Mouse (Mus musculus) CH12.LX (cell line): ENCODE results near the gene Slc25a4. TPM values are rescaled to one million over a fixed set of nuclear protein-coding genes. Genes with fewer than 3 reads are reported as not detected.

Source experiments
- DNase-seq: peaks from one replicate; pipeline ENCODE4 v3.0.0-alpha.2; 2013; ENCODE audit errors: extremely low read depth
- H3K27ac ChIP-seq: 2 replicates; pipeline ENCODE4 v1.5.1; 2012; ENCODE audit warnings: low read depth, mild to moderate bottlenecking, control low read depth, moderate library complexity; ENCODE audit not compliant: insufficient read depth
- H3K27me3 ChIP-seq: replicated peaks from 2 replicates; pipeline ENCODE3; 2012; ENCODE audit warnings: inconsistent platforms
- H3K36me3 ChIP-seq, 2 experiments: replicated peaks in 1 of 2; 2 replicates each; pipeline versions ENCODE3 to v1.6.1; 2012; ENCODE audit warnings: inconsistent platforms in 1 of 2, low read length in 1 of 2, mild to moderate bottlenecking in 1 of 2, mixed read lengths in 1 of 2, moderate library complexity in 1 of 2; ENCODE audit not compliant: control insufficient read depth in 1 of 2, insufficient read depth in 1 of 2
- H3K4me1 ChIP-seq, 2 experiments: 2 replicates each; pipeline ENCODE4 v1.6.1; 2012; ENCODE audit warnings: inconsistent platforms in 1 of 2, moderate library complexity in 1 of 2; ENCODE audit not compliant: insufficient read depth in 2 of 2, control insufficient read depth in 1 of 2
- H3K4me2 ChIP-seq: 2 replicates; pipeline ENCODE4 v1.6.1; 2012; ENCODE audit warnings: low read depth, mild to moderate bottlenecking, control low read depth; ENCODE audit not compliant: poor library complexity, insufficient read depth, severe bottlenecking
- H3K4me3 ChIP-seq, 3 experiments: fragments of 150-350 bp in 1 of 3; sonication (generic) in 1 of 3; replicated peaks in 1 of 3; 2 replicates each; pipeline versions ENCODE3 to v1.5.1; 2011 to 2012; ENCODE audit warnings: low read depth in 2 of 3, low read length in 2 of 3, mild to moderate bottlenecking in 2 of 3, moderate library complexity in 2 of 3, control low read depth in 1 of 3, improper control_type of control experiment in 1 of 3, inconsistent platforms in 1 of 3, mixed read lengths in 1 of 3; ENCODE audit not compliant: poor library complexity in 1 of 3
- H3K79me2 ChIP-seq: replicated peaks from 2 replicates; pipeline ENCODE4 v1.6.1; 2012; ENCODE audit warnings: mild to moderate bottlenecking, moderate library complexity; ENCODE audit not compliant: control insufficient read depth, poor library complexity, insufficient read depth, severe bottlenecking; ENCODE audit errors: extremely low read depth
- H3K9ac ChIP-seq: 2 replicates; pipeline ENCODE4 v1.6.1; 2012; ENCODE audit warnings: low read depth, mild to moderate bottlenecking, control low read depth, moderate library complexity; ENCODE audit not compliant: insufficient read depth
- H3K9me3 ChIP-seq: replicated peaks from 2 replicates; pipeline ENCODE3; 2012; ENCODE audit warnings: low read length, inconsistent platforms, mixed read lengths
- BHLHE40 ChIP-seq: IDR thresholded peaks from 2 replicates; pipeline ENCODE4 v1.6.1; 2011; ENCODE audit warnings: mild to moderate bottlenecking, low read depth, low read length, improper control_type of control experiment
- CHD1 ChIP-seq: IDR thresholded peaks from 2 replicates; pipeline ENCODE4 v1.6.1; 2012; ENCODE audit warnings: low read depth, low read length, improper control_type of control experiment, inconsistent platforms
- CHD2 ChIP-seq: IDR thresholded peaks from 2 replicates; pipeline ENCODE4 v1.6.1; 2011; ENCODE audit warnings: low read length, improper control_type of control experiment
- CTCF ChIP-seq, 2 experiments: IDR thresholded peaks in 1 of 2; conservative IDR thresholded peaks in 1 of 2; 2 replicates each; pipeline ENCODE4 v1.5.1; 2011 to 2012; ENCODE audit warnings: low read depth in 2 of 2, low read length in 2 of 2, improper control_type of control experiment in 1 of 2, inconsistent platforms in 1 of 2, mild to moderate bottlenecking in 1 of 2, moderate library complexity in 1 of 2
- E2F4 ChIP-seq: IDR thresholded peaks from 2 replicates; pipeline ENCODE4 v1.6.1; 2011; ENCODE audit warnings: low read depth, low read length, improper control_type of control experiment; ENCODE audit not compliant: insufficient replicate concordance
- ELF1 ChIP-seq: IDR thresholded peaks from 2 replicates; pipeline ENCODE4 v1.6.1; 2014; ENCODE audit warnings: low read depth, mild to moderate bottlenecking, inconsistent platforms, low read length, improper control_type of control experiment
- EP300 ChIP-seq: IDR thresholded peaks from 2 replicates; pipeline ENCODE4 v1.6.1; 2011; ENCODE audit warnings: low read length, improper control_type of control experiment
- ETS1 ChIP-seq: conservative IDR thresholded peaks from 2 replicates; pipeline ENCODE4 v1.6.1; 2012; ENCODE audit warnings: low read depth, mild to moderate bottlenecking, inconsistent platforms, low read length, improper control_type of control experiment, moderate library complexity
- GABPA ChIP-seq: IDR thresholded peaks from 2 replicates; pipeline ENCODE4 v1.6.1; 2012; ENCODE audit warnings: low read depth, low read length, improper control_type of control experiment, inconsistent platforms; ENCODE audit not compliant: insufficient replicate concordance
- HCFC1 ChIP-seq: IDR thresholded peaks from 2 replicates; pipeline ENCODE4 v1.6.1; 2012; ENCODE audit warnings: low read depth, mild to moderate bottlenecking, inconsistent platforms, low read length, improper control_type of control experiment
- IRF4 ChIP-seq: IDR thresholded peaks from 2 replicates; pipeline ENCODE4 v1.6.1; 2014; ENCODE audit warnings: low read depth, mild to moderate bottlenecking, inconsistent platforms, low read length, improper control_type of control experiment
- JUN ChIP-seq: IDR thresholded peaks from 2 replicates; pipeline ENCODE4 v1.6.1; 2011; ENCODE audit warnings: low read depth, mild to moderate bottlenecking, low read length, improper control_type of control experiment, moderate library complexity; ENCODE audit not compliant: insufficient read depth
- JUND ChIP-seq: conservative IDR thresholded peaks from 2 replicates; pipeline ENCODE4 v1.6.1; 2011; ENCODE audit warnings: low read depth, low read length, improper control_type of control experiment
- KAT2A ChIP-seq: IDR thresholded peaks from 2 replicates; pipeline ENCODE4 v1.6.1; 2012; ENCODE audit warnings: low read length, improper control_type of control experiment, inconsistent platforms; ENCODE audit not compliant: insufficient replicate concordance
- MAFK ChIP-seq: IDR thresholded peaks from 2 replicates; pipeline ENCODE4 v1.6.1; 2011; ENCODE audit warnings: low read length, improper control_type of control experiment; ENCODE audit not compliant: insufficient replicate concordance
- MAX ChIP-seq: IDR thresholded peaks from 2 replicates; pipeline ENCODE4 v1.6.1; 2011; ENCODE audit warnings: low read length, improper control_type of control experiment
- MAZ ChIP-seq: IDR thresholded peaks from 2 replicates; pipeline ENCODE4 v1.6.1; 2012; ENCODE audit warnings: low read depth, mild to moderate bottlenecking, inconsistent platforms, low read length, improper control_type of control experiment, moderate library complexity
- MEF2A ChIP-seq: IDR thresholded peaks from 2 replicates; pipeline ENCODE4 v1.6.1; 2014; ENCODE audit warnings: low read depth, mild to moderate bottlenecking, inconsistent platforms, low read length, improper control_type of control experiment, borderline replicate concordance
- MXI1 ChIP-seq: IDR thresholded peaks from 2 replicates; pipeline ENCODE4 v1.6.1; 2011; ENCODE audit warnings: mild to moderate bottlenecking, low read depth, low read length, improper control_type of control experiment
- MYC ChIP-seq: IDR thresholded peaks from 2 replicates; pipeline ENCODE4 v1.6.1; 2011; ENCODE audit warnings: low read depth, mild to moderate bottlenecking, improper control_type of control experiment, low read length
- NELFE ChIP-seq: IDR thresholded peaks from 2 replicates; pipeline ENCODE4 v1.6.1; 2011; ENCODE audit warnings: low read depth, low read length, improper control_type of control experiment
- NRF1 ChIP-seq: IDR thresholded peaks from 2 replicates; pipeline ENCODE4 v1.6.1; 2014; ENCODE audit warnings: low read depth, mild to moderate bottlenecking, inconsistent platforms, low read length, improper control_type of control experiment, moderate library complexity
- PAX5 ChIP-seq: IDR thresholded peaks from 2 replicates; pipeline ENCODE4 v1.6.1; 2012; ENCODE audit warnings: low read length, inconsistent platforms, mixed read lengths
- POLR2A ChIP-seq: IDR thresholded peaks from 2 replicates; pipeline ENCODE4 v1.6.1; 2011; ENCODE audit warnings: low read depth, mild to moderate bottlenecking, improper control_type of control experiment, low read length
- POLR2AphosphoS2 ChIP-seq: IDR thresholded peaks from 2 replicates; pipeline ENCODE4 v1.6.1; 2011; ENCODE audit warnings: low read depth, low read length, improper control_type of control experiment
- RAD21 ChIP-seq: IDR thresholded peaks from 2 replicates; pipeline ENCODE4 v1.6.1; 2011; ENCODE audit warnings: low read depth, mild to moderate bottlenecking, low read length, improper control_type of control experiment, moderate library complexity
- RCOR1 ChIP-seq: conservative IDR thresholded peaks from 2 replicates; pipeline ENCODE4 v1.6.1; 2012; ENCODE audit warnings: low read depth, mild to moderate bottlenecking, inconsistent platforms, low read length, improper control_type of control experiment
- SIN3A ChIP-seq: IDR thresholded peaks from 2 replicates; pipeline ENCODE4 v1.6.1; 2012; ENCODE audit warnings: low read length, improper control_type of control experiment, inconsistent platforms
- SMC3 ChIP-seq: IDR thresholded peaks from 2 replicates; pipeline ENCODE4 v1.6.1; 2011; ENCODE audit warnings: low read depth, low read length, improper control_type of control experiment
- TBP ChIP-seq: conservative IDR thresholded peaks from 2 replicates; pipeline ENCODE4 v1.6.1; 2011; ENCODE audit warnings: low read depth, low read length, improper control_type of control experiment
- TCF12 ChIP-seq: IDR thresholded peaks from 2 replicates; pipeline ENCODE4 v1.6.1; 2014; ENCODE audit warnings: low read depth, mild to moderate bottlenecking, inconsistent platforms, low read length, improper control_type of control experiment
- UBTF ChIP-seq: IDR thresholded peaks from 2 replicates; pipeline ENCODE4 v1.6.1; 2012; ENCODE audit warnings: low read depth, mild to moderate bottlenecking, inconsistent platforms, low read length, improper control_type of control experiment, moderate library complexity
- USF1 ChIP-seq: IDR thresholded peaks from 2 replicates; pipeline ENCODE4 v1.6.1; 2014; ENCODE audit warnings: low read depth, mild to moderate bottlenecking, inconsistent platforms, low read length, improper control_type of control experiment
- USF2 ChIP-seq: conservative IDR thresholded peaks from 2 replicates; pipeline ENCODE4 v1.6.1; 2011; ENCODE audit warnings: low read depth, low read length, improper control_type of control experiment
- ZC3H11A ChIP-seq: IDR thresholded peaks from 2 replicates; pipeline ENCODE4 v1.6.1; 2012; ENCODE audit warnings: low read depth, mild to moderate bottlenecking, inconsistent platforms, low read length, improper control_type of control experiment
- ZKSCAN1 ChIP-seq: IDR thresholded peaks from 2 replicates; pipeline ENCODE4 v1.6.1; 2012; ENCODE audit warnings: low read depth, inconsistent platforms, low read length, improper control_type of control experiment, borderline replicate concordance
- ZMIZ1 ChIP-seq: IDR thresholded peaks from 2 replicates; pipeline ENCODE4 v1.6.1; 2012; ENCODE audit warnings: low read depth, mild to moderate bottlenecking, inconsistent platforms, low read length, improper control_type of control experiment
- ZNF384 ChIP-seq: IDR thresholded peaks from 2 replicates; pipeline ENCODE4 v1.6.1; 2012; ENCODE audit warnings: low read depth, low read length, improper control_type of control experiment, inconsistent platforms
- dilution Hi-C: fragments of 300-500 bp; cut with MboI; formaldehyde crosslinking; loops from 2 replicates; pipeline ENCODE4 v1.14.3; 2020; ENCODE audit warnings: low sequenced_read_pairs; ENCODE audit not compliant: extremely low pct_unique_long_range_greater_than_20kb, extremely low pct_ligation_motif_present
- in situ Hi-C: fragments of 300-500 bp; cut with MboI; formaldehyde crosslinking; loops from 3 replicates; pipeline ENCODE4 v1.14.3; 2019; ENCODE audit warnings: low sequenced_read_pairs, low pct_ligation_motif_present, low pct_unique_long_range_greater_than_20kb, mixed read lengths
- polyA plus RNA-seq: library from polyadenylated mRNA; unstranded; fragments of >175 nt; gene quantifications from 2 replicates; pipeline ENCODE4 v1.2.1, GENCODE M21; 2012; ENCODE audit warnings: low read depth; ENCODE audit not compliant: insufficient read length
- total RNA-seq, 2 experiments: library from RNA; depleted of rRNA; stranded (reverse); fragments of 300-350 nt in 1 of 2; fragments of >200 nt in 1 of 2; gene quantifications; 2 replicates each; pipeline ENCODE4 v1.2.3; 2012 to 2014

Slc25a4 gene
- total and polyA plus RNA-seq, 3 experiments, result 365 to 476 (median 403) TPM

GRCm38 (mm10) chr8:46196877-46197276 lies 14.2 kb downstream of the Slc25a4 start:
- H3K79me2 ChIP-seq, result no peaks in the 10 kb centered on the region
- no peaks in the 10 kb centered on the region for H3K27me3 ChIP-seq
- peak; percentile 51; the same call in 1 of the 2 replicates for TF ChIP-seq JUND
- TF ChIP-seq RCOR1, result no peak
- TF ChIP-seq RAD21, result no peak
- no peak for TF ChIP-seq HCFC1
- TF ChIP-seq ELF1, result peak; percentile 67; the same call in 1 of the 2 replicates
- no peak for TF ChIP-seq ZC3H11A
- TF ChIP-seq NELFE, result no peak
- no peak for TF ChIP-seq SIN3A
- no peak for TF ChIP-seq POLR2AphosphoS2
- TF ChIP-seq ZNF384, result no peak
- TF ChIP-seq MAX, result no peak
- no peak; the same call in 1 of the 2 replicates for TF ChIP-seq CHD2
- no peak for TF ChIP-seq USF2
- no peak for TF ChIP-seq ZKSCAN1
- TF ChIP-seq MAFK, result peak; percentile 46; the same call in 1 of the 2 replicates
- no peak for TF ChIP-seq GABPA
- TF ChIP-seq POLR2A, result peak; percentile 18; the same call in 1 of the 2 replicates
- TF ChIP-seq UBTF, result no peak
- TF ChIP-seq MYC, result no peak
- TF ChIP-seq ETS1, result peak; percentile 35; the same call in 1 of the 2 replicates
- peak; percentile 76 for TF ChIP-seq IRF4
- TF ChIP-seq BHLHE40, result peak; percentile 28; the same call in 1 of the 2 replicates
- no peak for TF ChIP-seq CHD1
- TF ChIP-seq E2F4, result no peak
- TF ChIP-seq TCF12, result no peak
- TF ChIP-seq ZMIZ1, result no peak
- no peak for TF ChIP-seq MAZ
- no peak for TF ChIP-seq CTCF (conservative IDR thresholded peaks at IDR 0.05 in 1 of 2, IDR thresholded peaks at IDR 0.05 in 1 of 2; ENCODE audit: low read depth in 2 of 2, low read length in 2 of 2)
- TF ChIP-seq JUN, result peak; percentile 44; the same call in 1 of the 2 replicates
- no peak for TF ChIP-seq MEF2A
- no peak for TF ChIP-seq SMC3
- TF ChIP-seq MXI1, result no peak
- peak; percentile 44; the same call in 1 of the 2 replicates for TF ChIP-seq EP300
- TF ChIP-seq USF1, result no peak
- TF ChIP-seq TBP, result peak; percentile 51; the same call in 1 of the 2 replicates
- no peak for TF ChIP-seq NRF1
- no peak for TF ChIP-seq PAX5
- no peak for TF ChIP-seq KAT2A
- TF ChIP-seq, all 38 proteins: peak for 10
- in situ Hi-C loops, result no loop called here
- DNase-seq, result peak; percentile 79
- Histone ChIP-seq H3K9ac (no peak overlapping the region), H3K4me3 (no peak overlapping the region), H3K9me3 (no peaks in the 10 kb centered on the region), H3K4me1 (peaks cover 11 to 20% of the 10 kb centered on the region in 2 experiments), H3K27ac (no peak overlapping the region; the same call in 1 of the 2 replicates), H3K36me3 (peaks cover 16 to 55% of the 10 kb centered on the region in 2 experiments), H3K4me2 (peak overlapping the region; percentile 41; the same call in 1 of the 2 replicates)
- dilution Hi-C loops, result no loop called here
